Mouse (Mus musculus) midbrain, postnatal 0 days (tissue): ENCODE measurements at regions not wholly inside any gene's neighbourhood (a gene's known extent, or its start where the extent isn't known, plus 50 kb on each side); places are given as distances from the start of the nearest gene placed in this dataset.
"Not testable (repeated sequence)": the region's sequence is repeated elsewhere in the genome, so short reads cannot be mapped to it uniquely, and the experiment has no call there.

ENCODE experiments used
- ATAC-seq: fragments of 200-750 bp; cut with Nextera tagmentation; 2 replicates; pipeline ENCODE4 v1.8.0; 2017; ENCODE audit warnings: moderate number of reproducible peaks, mild to moderate bottlenecking, moderate TSS enrichment, moderate library complexity; ENCODE audit not compliant: low FRiP score
- DNase-seq: peaks from one replicate; pipeline ENCODE4 v3.0.0-alpha.2; 2015; ENCODE audit warnings: low spot score
- H3K27ac ChIP-seq: fragments of 300-500 bp; sonication (generic); 2 replicates; pipeline ENCODE4 v1.5.1; 2014; ENCODE audit warnings: low read depth, mild to moderate bottlenecking, low read length, mixed read lengths
- H3K27me3 ChIP-seq: fragments of 300-500 bp; sonication (generic); 2 replicates; pipeline ENCODE4 v1.6.1; 2014; ENCODE audit warnings: low read length, control low read depth, mixed read lengths; ENCODE audit not compliant: insufficient read depth
- H3K36me3 ChIP-seq: fragments of 300-500 bp; sonication (generic); 2 replicates; pipeline ENCODE4 v1.6.1; 2014; ENCODE audit warnings: low read length, control low read depth, mixed read lengths; ENCODE audit not compliant: insufficient read depth
- H3K4me1 ChIP-seq: fragments of 300-500 bp; sonication (generic); 2 replicates; pipeline ENCODE4 v1.6.1; 2014; ENCODE audit warnings: mild to moderate bottlenecking, control low read depth, antibody characterized with exemption, low read length, mixed read lengths; ENCODE audit not compliant: insufficient read depth
- H3K4me2 ChIP-seq: fragments of 300-500 bp; sonication (generic); 2 replicates; pipeline ENCODE4 v1.6.1; 2014; ENCODE audit warnings: low read depth, mild to moderate bottlenecking, low read length, mixed read lengths; ENCODE audit not compliant: poor library complexity, severe bottlenecking
- H3K4me3 ChIP-seq: fragments of 300-500 bp; sonication (generic); 2 replicates; pipeline ENCODE4 v1.5.1; 2014; ENCODE audit warnings: low read depth, mild to moderate bottlenecking, low read length, moderate library complexity
- H3K9ac ChIP-seq: fragments of 300-500 bp; sonication (generic); replicated peaks from 2 replicates; pipeline ENCODE4 v1.6.1; 2014; ENCODE audit warnings: mild to moderate bottlenecking, low read length, moderate library complexity, mixed read lengths; ENCODE audit not compliant: poor library complexity, severe bottlenecking
- H3K9me3 ChIP-seq: fragments of 300-500 bp; sonication (generic); 2 replicates; pipeline ENCODE4 v1.6.1; 2016; ENCODE audit warnings: low read length, control low read depth
- CTCF ChIP-seq: IDR thresholded peaks from 2 replicates; pipeline ENCODE4 v1.5.1; 2016; ENCODE audit warnings: antibody characterized with exemption, mild to moderate bottlenecking
- WGBS: fragments of 180-500 bp; shearing (Covaris S2); extraction: QIAGEN DNeasy Blood & Tissue Kit; methylation state at CpG from one replicate; pipeline ENCODE4 v1.1.7; 2014; 5-methylcytosine and 5-hydroxymethylcytosine counted together

GRCm38 (mm10) chr13:85988633-85989032, 58.1 kb downstream of the Cox7c start:
- no peak for ATAC-seq
- H3K4me1 ChIP-seq: no peaks in the 10 kb centered on the region

GRCm38 (mm10) chr13:85982089-85982488, 64.6 kb downstream of the Cox7c start:
- H3K4me1 ChIP-seq: no peaks in the 10 kb centered on the region
- H3K27me3 ChIP-seq: no peaks in the 10 kb centered on the region
- no peak for ATAC-seq
- no peaks in the 10 kb centered on the region for H3K36me3 ChIP-seq
- H3K4me2 ChIP-seq: no peak overlapping the region
- no peak for TF ChIP-seq CTCF
- DNase-seq: no peak
- H3K27ac ChIP-seq: no peak overlapping the region
- no peaks in the 10 kb centered on the region for H3K9me3 ChIP-seq
- WGBS: 69% methylated on average over 1 of the region's 1 CpGs
- H3K4me3 ChIP-seq: no peak overlapping the region
- H3K9ac ChIP-seq: no peak overlapping the region

More at GRCm38 (mm10) chr13:85988633-85989032, 58.1 kb downstream of the Cox7c start:
- Histone ChIP-seq H3K9ac (no peak overlapping the region), H3K27ac (no peak overlapping the region), H3K4me3 (no peak overlapping the region), H3K9me3 (no peaks in the 10 kb centered on the region), H3K4me2 (no peak overlapping the region), H3K27me3 (no peaks in the 10 kb centered on the region), H3K36me3 (no peaks in the 10 kb centered on the region)
- DNase-seq: no peak
- no peak for TF ChIP-seq CTCF

DNA sequence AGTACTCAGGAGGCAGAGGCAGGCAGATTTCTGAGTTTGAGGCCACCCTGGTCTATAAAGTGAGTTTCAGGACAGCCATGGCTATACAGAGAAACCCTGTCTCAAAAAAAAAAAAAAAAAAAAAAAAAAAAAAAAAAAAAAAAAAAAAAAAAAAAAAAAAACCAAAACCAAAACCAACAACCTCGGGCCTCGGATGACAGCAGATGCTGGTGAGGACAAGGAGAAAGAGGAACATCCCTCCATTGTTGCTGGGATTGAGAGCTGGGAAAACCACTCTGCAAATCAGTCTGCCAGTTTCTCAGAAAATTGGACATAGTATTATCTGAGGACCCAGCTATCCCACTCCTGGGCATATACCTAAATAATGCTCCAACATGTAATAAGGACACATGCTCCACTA, 82.7 kb downstream of the Cox7c start:
- not testable (repeated sequence) for H3K4me2 ChIP-seq, ATAC-seq, H3K4me1 ChIP-seq, H3K27me3 ChIP-seq, DNase-seq, H3K36me3 ChIP-seq, H3K9ac ChIP-seq, H3K4me3 ChIP-seq, H3K27ac ChIP-seq, H3K9me3 ChIP-seq
- 79% methylated on average over 2 of the region's 2 CpGs for WGBS

DNA sequence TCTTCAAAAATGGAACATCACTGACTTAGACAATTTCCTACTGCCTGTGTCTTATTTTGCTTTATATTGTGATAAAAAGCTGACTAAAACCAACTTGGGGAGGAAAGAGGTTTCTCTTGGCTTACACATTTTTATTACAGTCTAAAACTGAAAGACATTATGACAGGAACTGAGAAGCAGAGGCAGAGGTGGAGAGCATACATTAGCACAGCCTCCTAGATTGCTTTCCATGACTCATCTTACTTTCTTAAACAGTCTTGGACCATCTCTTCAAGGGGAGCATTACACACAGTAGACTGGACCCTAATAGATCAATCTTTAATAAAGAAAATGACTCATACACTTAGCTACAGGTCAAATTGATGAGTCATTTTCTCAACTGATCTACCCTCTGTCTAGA, 91.4 kb downstream of the Cox7c start:
- TF ChIP-seq CTCF: no peak
- Histone ChIP-seq H3K27me3 (no peaks in the 10 kb centered on the region), H3K9ac (no peak overlapping the region), H3K4me1 (no peaks in the 10 kb centered on the region), H3K27ac (no peak overlapping the region), H3K9me3 (no peaks in the 10 kb centered on the region), H3K4me3 (no peak overlapping the region), H3K36me3 (no peaks in the 10 kb centered on the region), H3K4me2 (no peak overlapping the region)
- DNase-seq: no peak
- ATAC-seq: no peak

GRCm38 (mm10) chr13:85952896-85953295, 93.8 kb downstream of the Cox7c start:
- no peak for TF ChIP-seq CTCF

GRCm38 (mm10) chr13:85926825-85927737, 119.6 kb downstream of the Cox7c start:
- Histone ChIP-seq H3K4me2 (no peak overlapping the region), H3K27ac (no peak overlapping the region), H3K9ac (no peak overlapping the region), H3K27me3 (no peaks in the 10 kb centered on the region), H3K4me1 (no peaks in the 10 kb centered on the region), H3K4me3 (no peak overlapping the region), H3K36me3 (no peaks in the 10 kb centered on the region), H3K9me3 (no peaks in the 10 kb centered on the region)
- DNase-seq (peak; percentile 39), ATAC-seq (peak; percentile 56; the same call in 1 of the 2 replicates)
- no peak for TF ChIP-seq CTCF
- WGBS: 41% methylated on average over 4 of the region's 4 CpGs

More at GRCm38 (mm10) chr13:85952896-85953295, 93.8 kb downstream of the Cox7c start:
- DNase-seq (no peak), ATAC-seq (no peak)
- Histone ChIP-seq H3K4me1 (no peaks in the 10 kb centered on the region), H3K9me3 (no peaks in the 10 kb centered on the region), H3K4me3 (no peak overlapping the region), H3K9ac (no peak overlapping the region), H3K4me2 (no peak overlapping the region), H3K36me3 (no peaks in the 10 kb centered on the region), H3K27ac (no peak overlapping the region), H3K27me3 (no peaks in the 10 kb centered on the region)
- WGBS: 73% methylated on average over 6 of the region's 6 CpGs
